Mouse (Mus musculus) midbrain, postnatal 0 days (tissue): ENCODE results near the gene Bace2. TPM values are rescaled to one million over a fixed set of nuclear protein-coding genes. Genes with fewer than 3 reads are reported as not detected.

ENCODE experiments used
- ATAC-seq: fragments of 200-750 bp; cut with Nextera tagmentation; 2 replicates; pipeline ENCODE4 v1.8.0; 2017; ENCODE audit warnings: moderate number of reproducible peaks, mild to moderate bottlenecking, moderate TSS enrichment, moderate library complexity; ENCODE audit not compliant: low FRiP score
- DNase-seq: peaks from one replicate; pipeline ENCODE4 v3.0.0-alpha.2; 2015; ENCODE audit warnings: low spot score
- H3K27ac ChIP-seq: fragments of 300-500 bp; sonication (generic); 2 replicates; pipeline ENCODE4 v1.5.1; 2014; ENCODE audit warnings: low read depth, mild to moderate bottlenecking, low read length, mixed read lengths
- H3K27me3 ChIP-seq: fragments of 300-500 bp; sonication (generic); 2 replicates; pipeline ENCODE4 v1.6.1; 2014; ENCODE audit warnings: low read length, control low read depth, mixed read lengths; ENCODE audit not compliant: insufficient read depth
- H3K36me3 ChIP-seq: fragments of 300-500 bp; sonication (generic); 2 replicates; pipeline ENCODE4 v1.6.1; 2014; ENCODE audit warnings: low read length, control low read depth, mixed read lengths; ENCODE audit not compliant: insufficient read depth
- H3K4me1 ChIP-seq: fragments of 300-500 bp; sonication (generic); 2 replicates; pipeline ENCODE4 v1.6.1; 2014; ENCODE audit warnings: mild to moderate bottlenecking, control low read depth, antibody characterized with exemption, low read length, mixed read lengths; ENCODE audit not compliant: insufficient read depth
- H3K4me2 ChIP-seq: fragments of 300-500 bp; sonication (generic); 2 replicates; pipeline ENCODE4 v1.6.1; 2014; ENCODE audit warnings: low read depth, mild to moderate bottlenecking, low read length, mixed read lengths; ENCODE audit not compliant: poor library complexity, severe bottlenecking
- H3K4me3 ChIP-seq: fragments of 300-500 bp; sonication (generic); 2 replicates; pipeline ENCODE4 v1.5.1; 2014; ENCODE audit warnings: low read depth, mild to moderate bottlenecking, low read length, moderate library complexity
- H3K9ac ChIP-seq: fragments of 300-500 bp; sonication (generic); replicated peaks from 2 replicates; pipeline ENCODE4 v1.6.1; 2014; ENCODE audit warnings: mild to moderate bottlenecking, low read length, moderate library complexity, mixed read lengths; ENCODE audit not compliant: poor library complexity, severe bottlenecking
- H3K9me3 ChIP-seq: fragments of 300-500 bp; sonication (generic); 2 replicates; pipeline ENCODE4 v1.6.1; 2016; ENCODE audit warnings: low read length, control low read depth
- CTCF ChIP-seq: IDR thresholded peaks from 2 replicates; pipeline ENCODE4 v1.5.1; 2016; ENCODE audit warnings: antibody characterized with exemption, mild to moderate bottlenecking
- WGBS: fragments of 180-500 bp; shearing (Covaris S2); extraction: QIAGEN DNeasy Blood & Tissue Kit; methylation state at CpG from one replicate; pipeline ENCODE4 v1.1.7; 2014; 5-methylcytosine and 5-hydroxymethylcytosine counted together
- polyA plus RNA-seq: library from polyadenylated mRNA; unstranded; fragments of >200 nt; fragmentation: Nextera tagmentation; extraction: Ambion mirVana; gene quantifications from 2 replicates; pipeline ENCODE4 v1.2.1, GENCODE M21; 2015
- total RNA-seq: library from RNA; depleted of rRNA; stranded (reverse); fragments of >200 nt; gene quantifications from 2 replicates; pipeline ENCODE4 v1.2.3, GENCODE M21; 2014

The Bace2 gene
- total and polyA plus RNA-seq, 2 experiments from 2014 or later: 2.5 to 3.8 TPM

GRCm38 (mm10) chr16:97405476-97406012, 49.0 kb downstream of the Bace2 start:
- H3K9me3 ChIP-seq: no peaks in the 10 kb centered on the region
- H3K4me2 ChIP-seq: no peak overlapping the region
- ATAC-seq: no peak
- no peak overlapping the region for H3K27ac ChIP-seq
- no peak for TF ChIP-seq CTCF
- H3K36me3 ChIP-seq: no peaks in the 10 kb centered on the region
- no peak for DNase-seq
- 95% methylated on average over 5 of the region's 5 CpGs for WGBS
- H3K27me3 ChIP-seq: no peaks in the 10 kb centered on the region
- no peak overlapping the region for H3K9ac ChIP-seq
- H3K4me1 ChIP-seq: no peaks in the 10 kb centered on the region
- no peak overlapping the region for H3K4me3 ChIP-seq

GRCm38 (mm10) chr16:97417896-97418542, 61.5 kb downstream of the Bace2 start:
- Histone ChIP-seq H3K4me2 (no peak overlapping the region), H3K4me3 (no peak overlapping the region), H3K27me3 (no peaks in the 10 kb centered on the region), H3K4me1 (no peaks in the 10 kb centered on the region), H3K9me3 (no peaks in the 10 kb centered on the region), H3K36me3 (no peaks in the 10 kb centered on the region), H3K9ac (no peak overlapping the region), H3K27ac (no peak overlapping the region)
- TF ChIP-seq CTCF: peak; percentile 75
- WGBS: 18% methylated on average over 4 of the region's 4 CpGs
- ATAC-seq: peak; percentile 78
- peak; percentile 74 for DNase-seq

- no peak for DNase-seq
- Histone ChIP-seq H3K4me1 (no peaks in the 10 kb centered on the region), H3K27me3 (no peaks in the 10 kb centered on the region), H3K27ac (no peak overlapping the region), H3K4me2 (no peak overlapping the region), H3K9me3 (no peaks in the 10 kb centered on the region), H3K4me3 (no peak overlapping the region), H3K9ac (no peak overlapping the region), H3K36me3 (no peaks in the 10 kb centered on the region)
- no peak for TF ChIP-seq CTCF
- WGBS: 92% methylated on average over 6 of the region's 6 CpGs
- no peak for ATAC-seq
These were observed 62.4 kb downstream of the Bace2 start for GRCm38 (mm10) chr16:97418749-97419453.

- Histone ChIP-seq H3K27me3 (no peaks in the 10 kb centered on the region), H3K4me3 (no peak overlapping the region), H3K27ac (no peak overlapping the region), H3K9ac (no peak overlapping the region), H3K4me1 (no peaks in the 10 kb centered on the region), H3K4me2 (no peak overlapping the region), H3K36me3 (no peaks in the 10 kb centered on the region), H3K9me3 (no peaks in the 10 kb centered on the region)
- WGBS: 79% methylated on average over 6 of the region's 6 CpGs
- ATAC-seq (no peak), DNase-seq (peak; percentile 8)
- TF ChIP-seq CTCF: no peak
These were observed 65.1 kb downstream of the Bace2 start for GRCm38 (mm10) chr16:97421671-97422070.

GRCm38 (mm10) chr16:97423627-97424026, 67.1 kb downstream of the Bace2 start:
- Histone ChIP-seq H3K4me1 (no peaks in the 10 kb centered on the region), H3K9me3 (no peaks in the 10 kb centered on the region), H3K27ac (no peak overlapping the region), H3K36me3 (no peaks in the 10 kb centered on the region), H3K4me3 (no peak overlapping the region), H3K27me3 (no peaks in the 10 kb centered on the region), H3K4me2 (no peak overlapping the region), H3K9ac (no peak overlapping the region)
- ATAC-seq (no peak), DNase-seq (no peak)
- 74% methylated on average over 1 of the region's 1 CpGs for WGBS
- TF ChIP-seq CTCF: no peak

- no peak for TF ChIP-seq CTCF
- Histone ChIP-seq H3K4me2 (no peak overlapping the region), H3K4me1 (no peaks in the 10 kb centered on the region), H3K9me3 (no peaks in the 10 kb centered on the region), H3K27ac (no peak overlapping the region), H3K9ac (no peak overlapping the region), H3K36me3 (no peaks in the 10 kb centered on the region), H3K4me3 (no peak overlapping the region), H3K27me3 (no peaks in the 10 kb centered on the region)
- 80% methylated on average over 3 of the region's 3 CpGs for WGBS
- DNase-seq: no peak
- ATAC-seq: no peak
These were observed 71.5 kb downstream of the Bace2 start for GRCm38 (mm10) chr16:97428026-97428425.
